ENCODE assay signal across 23 mouse cellular contexts in the genomic region with DNA sequence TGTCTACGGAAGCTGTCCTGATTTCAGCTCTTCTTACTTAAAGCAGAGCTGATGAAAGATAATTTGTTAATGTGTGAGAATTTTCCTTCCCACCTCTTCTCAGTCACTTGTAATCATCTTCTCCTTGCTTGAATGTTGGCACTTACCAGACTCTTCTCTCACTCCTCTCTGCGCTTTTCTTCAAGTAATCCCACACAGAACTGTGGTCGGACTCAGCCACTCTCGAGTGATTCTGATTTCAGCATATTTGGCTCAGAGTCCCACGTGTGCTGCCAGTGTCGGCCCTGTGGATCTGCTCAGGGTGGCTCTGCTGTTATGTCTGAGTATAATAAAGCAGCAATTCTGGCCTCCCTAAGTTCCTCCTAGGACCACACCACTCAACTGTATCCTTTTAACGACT. TPM values are rescaled to one million over a fixed set of nuclear protein-coding genes. Genes with fewer than 3 reads are reported as not detected.
"Had no signal": no experiment of that assay in that cellular context is flagged by ENCODE, and none has a peak within 500 bp of the region (broad histone marks: within the 10 kb centered on the region; RNA-seq: fewer than 3 reads in every experiment).

No protein-coding gene starts in this region.

- DNase-seq: liver, postnatal 0 days; lung, adult 2 months; lung, postnatal 14 days; lung, postnatal 36 days; midbrain, embryonic 14.5 days; right cerebral cortex, postnatal 14 days; thymus, adult 18-20 months; thymus, postnatal 14 days; thymus, postnatal 36 days had no signal

- H3K4me1 ChIP-seq: megakaryocyte, embryonic 14.5 days; midbrain, embryonic 12.5 days; neural tube, embryonic 12.5 days; stomach, embryonic 15.5 days had no signal

- H3K4me3 ChIP-seq: lung, embryonic 15.5 days; megakaryocyte, embryonic 14.5 days; midbrain, embryonic 12.5 days; neural tube, embryonic 12.5 days; stomach, embryonic 15.5 days had no signal

- H3K9me3 ChIP-seq: lung, embryonic 15.5 days; megakaryocyte, embryonic 14.5 days; midbrain, embryonic 12.5 days; neural tube, embryonic 12.5 days; stomach, embryonic 15.5 days had no signal

- H3K27me3 ChIP-seq: lung, embryonic 15.5 days; midbrain, embryonic 12.5 days; neural tube, embryonic 12.5 days; stomach, embryonic 15.5 days had no signal

- H3K9ac ChIP-seq: liver, postnatal 0 days; lung, embryonic 15.5 days; midbrain, embryonic 12.5 days; neural tube, embryonic 12.5 days; stomach, embryonic 15.5 days had no signal

- H3K36me3 ChIP-seq: lung, embryonic 15.5 days; midbrain, embryonic 12.5 days; neural tube, embryonic 12.5 days; stomach, embryonic 15.5 days had no signal

- H3K27ac ChIP-seq: lung, embryonic 15.5 days; macrophage; midbrain, embryonic 12.5 days; neural tube, embryonic 12.5 days; stomach, embryonic 15.5 days; stomach, postnatal 0 days had no signal

- ATAC-seq: liver, postnatal 0 days; lung, postnatal 0 days had no signal

- H3K4me2 ChIP-seq: lung, embryonic 15.5 days; midbrain, embryonic 12.5 days; neural tube, embryonic 12.5 days; stomach, embryonic 15.5 days had no signal

RNA-seq across cellular contexts. Expression of gene Lrrc52, which starts 29.5 kb away (rescaled TPM):
- total RNA-seq: megakaryocyte progenitor cell, adult 5-6 weeks; midbrain, postnatal 0 days; monocyte, adult 5-6 weeks; neutrophil, adult 5-6 weeks had no signal
- polyA plus RNA-seq: liver, postnatal 0 days; macrophage; midbrain, embryonic 12.5 days; midbrain, embryonic 14.5 days; midbrain, postnatal 0 days; neural tube, embryonic 12.5 days; neural tube, embryonic 14.5 days; spleen, adult 2 months; stomach, postnatal 0 days had no signal
